Mouse (Mus musculus): ENCODE measurements around the gene Rab7. TPM values are rescaled to one million over a fixed set of nuclear protein-coding genes. Genes with fewer than 3 reads are reported as not detected.

Gene Rab7
- 273 and 288 TPM in 2 replicates for polyA plus RNA-seq (2014; fragmentation: Nextera tagmentation; extraction: Ambion mirVana)

GRCm38 (mm10) chr6:88044577-88045405, at the start of gene Rab7:
Gene Rab7, minus strand, starts transcription at chr6:88045270.
- peak; percentile 99 for ATAC-seq (ENCODE audit: low FRiP score)
- WGBS, result under 1% methylated on average over 80 of the region's 82 CpGs
- H3K4me1 ChIP-seq (replicated peaks; ENCODE audit: control insufficient read depth, insufficient read depth, low read length), result no peaks in the 10 kb centered on the region

GRCm38 (mm10) chr6:88088971-88089370, 43.9 kb upstream of the Rab7 start:
- WGBS, result 71% methylated on average over 1 of the region's 1 CpGs
- Histone ChIP-seq H3K4me2 (replicated peaks; ENCODE audit: low read depth, low read length) (no peak overlapping the region), H3K9me3 (ENCODE audit: control insufficient read depth, low read length) (no peaks in the 10 kb centered on the region), H3K27ac (ENCODE audit: low read depth, low read length) (no peak overlapping the region), H3K27me3 (ENCODE audit: control insufficient read depth, insufficient read depth, low read length) (no peaks in the 10 kb centered on the region), H3K9ac (ENCODE audit: low read depth, low read length) (no peak overlapping the region), H3K36me3 (ENCODE audit: control insufficient read depth, insufficient read depth, low read length) (peaks cover 15% of the 10 kb centered on the region; the same call in 1 of the 2 replicates), H3K4me3 (ENCODE audit: low read depth, low read length) (no peak overlapping the region), H3K4me1 (replicated peaks; ENCODE audit: control insufficient read depth, insufficient read depth, low read length) (peaks cover 3% of the 10 kb centered on the region; the same call in 1 of the 2 replicates)
- ATAC-seq (ENCODE audit: low FRiP score), result no peak
- no peak for DNase-seq (ENCODE audit: low spot score)

More at GRCm38 (mm10) chr6:88044577-88045405, at the start of gene Rab7:
- peak within 1 kb of the TSS; percentile 92 for H3K9ac ChIP-seq (ENCODE audit: low read depth, low read length)
- peak within 1 kb of the TSS; percentile 82 for H3K4me3 ChIP-seq (ENCODE audit: low read depth, low read length)
- H3K27me3 ChIP-seq (ENCODE audit: control insufficient read depth, insufficient read depth, low read length), result 0 out of 2 replicates have a peak, but pooled peaks cover 2% of the 10 kb centered on the region
- DNase-seq (ENCODE audit: low spot score), result peak; percentile 95
- no peaks in the 10 kb centered on the region for H3K9me3 ChIP-seq (ENCODE audit: control insufficient read depth, low read length)
- peak within 1 kb of the TSS; percentile 51 for H3K4me2 ChIP-seq (replicated peaks; ENCODE audit: low read depth, low read length)
- peak within 1 kb of the TSS; percentile 76 for H3K27ac ChIP-seq (ENCODE audit: low read depth, low read length)
- no peaks in the 10 kb centered on the region for H3K36me3 ChIP-seq (ENCODE audit: control insufficient read depth, insufficient read depth, low read length)

GRCm38 (mm10) chr6:88084278-88085151, 39.4 kb upstream of the Rab7 start, which contains the start of gene Rpn1:
Gene Rpn1, plus strand, starts transcription at chr6:88084482.
- WGBS, result under 1% methylated on average over 69 of the region's 71 CpGs
- DNase-seq (ENCODE audit: low spot score), result peak; percentile 97
- no peaks in the 10 kb centered on the region for H3K9me3 ChIP-seq (ENCODE audit: control insufficient read depth, low read length)
- peak within 1 kb of the TSS; percentile 100 for H3K4me3 ChIP-seq (ENCODE audit: low read depth, low read length)
- H3K4me1 ChIP-seq (replicated peaks; ENCODE audit: control insufficient read depth, insufficient read depth, low read length), result peaks cover 3% of the 10 kb centered on the region; the same call in 1 of the 2 replicates
- H3K4me2 ChIP-seq (replicated peaks; ENCODE audit: low read depth, low read length), result peak within 1 kb of the TSS; percentile 78
- peak within 1 kb of the TSS; percentile 85 for H3K9ac ChIP-seq (ENCODE audit: low read depth, low read length)
- H3K27ac ChIP-seq (ENCODE audit: low read depth, low read length), result peak within 1 kb of the TSS; percentile 58; the same call in 1 of the 2 replicates
- H3K27me3 ChIP-seq (ENCODE audit: control insufficient read depth, insufficient read depth, low read length), result no peaks in the 10 kb centered on the region
- ATAC-seq (ENCODE audit: low FRiP score), result peak; percentile 96
- no peaks in the 10 kb centered on the region for H3K36me3 ChIP-seq (ENCODE audit: control insufficient read depth, insufficient read depth, low read length)

DNA sequence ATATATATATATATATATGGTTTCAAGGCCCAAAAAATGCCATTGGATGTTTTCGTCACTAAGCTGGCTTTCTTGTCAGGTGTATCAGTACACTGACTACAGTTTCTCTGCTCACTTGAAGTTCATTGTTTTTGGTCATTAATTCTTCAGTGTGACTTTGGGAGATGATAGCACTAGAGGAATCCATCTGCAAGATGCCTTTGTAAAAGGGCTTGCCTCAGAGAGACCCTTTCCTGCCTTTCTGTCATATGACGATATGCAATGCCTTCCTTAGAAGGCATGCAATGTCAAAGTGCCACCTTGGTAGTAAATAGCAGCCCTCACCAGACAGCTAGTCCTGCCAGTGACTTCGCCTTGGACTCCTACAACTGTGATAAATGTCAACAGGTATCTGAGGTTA, 38.6 kb upstream of the Rab7 start:
- WGBS, result 70% methylated on average over 3 of the region's 3 CpGs
- no peak overlapping the region for H3K9ac ChIP-seq (ENCODE audit: low read depth, low read length)
- H3K36me3 ChIP-seq (ENCODE audit: control insufficient read depth, insufficient read depth, low read length), result no peaks in the 10 kb centered on the region
- peak overlapping the region; percentile 78; the same call in 1 of the 2 replicates for H3K4me2 ChIP-seq (replicated peaks; ENCODE audit: low read depth, low read length)
- H3K4me3 ChIP-seq (ENCODE audit: low read depth, low read length), result no peak overlapping the region
- peak; percentile 39; the same call in 1 of the 2 replicates for ATAC-seq (ENCODE audit: low FRiP score)
- no peak for DNase-seq (ENCODE audit: low spot score)
- H3K27me3 ChIP-seq (ENCODE audit: control insufficient read depth, insufficient read depth, low read length), result no peaks in the 10 kb centered on the region
- no peaks in the 10 kb centered on the region for H3K9me3 ChIP-seq (ENCODE audit: control insufficient read depth, low read length)
- H3K4me1 ChIP-seq (replicated peaks; ENCODE audit: control insufficient read depth, insufficient read depth, low read length), result peaks cover 3% of the 10 kb centered on the region; the same call in 1 of the 2 replicates
- H3K27ac ChIP-seq (ENCODE audit: low read depth, low read length), result no peak overlapping the region

DNA sequence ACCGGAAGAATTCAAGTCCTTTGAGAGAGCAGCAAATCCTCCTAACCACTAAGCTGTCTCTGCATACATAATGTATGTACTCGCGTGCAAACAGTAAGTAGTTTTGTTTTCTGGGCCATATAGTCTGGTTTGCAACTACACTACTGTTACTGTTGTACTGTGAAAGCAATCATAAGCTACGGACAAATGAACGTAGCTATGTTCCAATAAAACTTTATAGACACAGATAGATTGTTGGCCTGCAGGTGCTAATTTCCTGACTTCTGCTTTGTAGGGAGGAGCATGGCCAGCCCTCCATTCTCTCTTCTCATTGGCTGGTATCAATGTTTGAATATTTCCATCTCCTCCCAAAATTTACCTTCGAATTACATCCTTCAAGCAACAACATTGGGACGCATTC, 38.0 kb upstream of the Rab7 start:
- no peak overlapping the region for H3K27ac ChIP-seq (ENCODE audit: low read depth, low read length)
- no peak for ATAC-seq (ENCODE audit: low FRiP score)
- 92% methylated on average over 7 of the region's 7 CpGs for WGBS

GRCm38 (mm10) chr6:88075960-88076517, 31.0 kb upstream of the Rab7 start:
- 83% methylated on average over 1 of the region's 1 CpGs for WGBS
- H3K4me1 ChIP-seq (replicated peaks; ENCODE audit: control insufficient read depth, insufficient read depth, low read length), result no peaks in the 10 kb centered on the region
- no peak overlapping the region for H3K4me2 ChIP-seq (replicated peaks; ENCODE audit: low read depth, low read length)
- no peak overlapping the region for H3K4me3 ChIP-seq (ENCODE audit: low read depth, low read length)
- H3K36me3 ChIP-seq (ENCODE audit: control insufficient read depth, insufficient read depth, low read length), result no peaks in the 10 kb centered on the region
- no peak overlapping the region for H3K9ac ChIP-seq (ENCODE audit: low read depth, low read length)
- ATAC-seq (ENCODE audit: low FRiP score) (no peak), DNase-seq (ENCODE audit: low spot score) (no peak)
- no peaks in the 10 kb centered on the region for H3K27me3 ChIP-seq (ENCODE audit: control insufficient read depth, insufficient read depth, low read length)
- no peaks in the 10 kb centered on the region for H3K9me3 ChIP-seq (ENCODE audit: control insufficient read depth, low read length)
- H3K27ac ChIP-seq (ENCODE audit: low read depth, low read length), result no peak overlapping the region

More for the DNA sequence above, 38.0 kb upstream of the Rab7 start:
- DNase-seq (ENCODE audit: low spot score), result no peak
- Histone ChIP-seq H3K36me3 (ENCODE audit: control insufficient read depth, insufficient read depth, low read length) (no peaks in the 10 kb centered on the region), H3K4me1 (replicated peaks; ENCODE audit: control insufficient read depth, insufficient read depth, low read length) (peaks cover 3% of the 10 kb centered on the region; the same call in 1 of the 2 replicates), H3K9me3 (ENCODE audit: control insufficient read depth, low read length) (no peaks in the 10 kb centered on the region), H3K4me2 (replicated peaks; ENCODE audit: low read depth, low read length) (no peak overlapping the region), H3K9ac (ENCODE audit: low read depth, low read length) (no peak overlapping the region), H3K4me3 (ENCODE audit: low read depth, low read length) (no peak overlapping the region), H3K27me3 (ENCODE audit: control insufficient read depth, insufficient read depth, low read length) (no peaks in the 10 kb centered on the region)

- ATAC-seq (ENCODE audit: low FRiP score) (peak; percentile 96), DNase-seq (ENCODE audit: low spot score) (peak; percentile 96)
- Histone ChIP-seq H3K4me3 (ENCODE audit: low read depth, low read length) (peak overlapping the region; percentile 36), H3K4me1 (replicated peaks; ENCODE audit: control insufficient read depth, insufficient read depth, low read length) (no peaks in the 10 kb centered on the region), H3K36me3 (ENCODE audit: control insufficient read depth, insufficient read depth, low read length) (no peaks in the 10 kb centered on the region), H3K9me3 (ENCODE audit: control insufficient read depth, low read length) (no peaks in the 10 kb centered on the region), H3K9ac (ENCODE audit: low read depth, low read length) (peak overlapping the region; percentile 74), H3K27me3 (ENCODE audit: control insufficient read depth, insufficient read depth, low read length) (no peaks in the 10 kb centered on the region), H3K27ac (ENCODE audit: low read depth, low read length) (peak overlapping the region; percentile 83), H3K4me2 (replicated peaks; ENCODE audit: low read depth, low read length) (peak overlapping the region; percentile 71)
- WGBS, result 4% methylated on average over 32 of the region's 32 CpGs
These were observed 29.9 kb upstream of the Rab7 start for GRCm38 (mm10) chr6:88074752-88075554.
